Mouse (Mus musculus): Measurements from ENCODE around the gene Cdyl.

The Cdyl gene

DNA sequence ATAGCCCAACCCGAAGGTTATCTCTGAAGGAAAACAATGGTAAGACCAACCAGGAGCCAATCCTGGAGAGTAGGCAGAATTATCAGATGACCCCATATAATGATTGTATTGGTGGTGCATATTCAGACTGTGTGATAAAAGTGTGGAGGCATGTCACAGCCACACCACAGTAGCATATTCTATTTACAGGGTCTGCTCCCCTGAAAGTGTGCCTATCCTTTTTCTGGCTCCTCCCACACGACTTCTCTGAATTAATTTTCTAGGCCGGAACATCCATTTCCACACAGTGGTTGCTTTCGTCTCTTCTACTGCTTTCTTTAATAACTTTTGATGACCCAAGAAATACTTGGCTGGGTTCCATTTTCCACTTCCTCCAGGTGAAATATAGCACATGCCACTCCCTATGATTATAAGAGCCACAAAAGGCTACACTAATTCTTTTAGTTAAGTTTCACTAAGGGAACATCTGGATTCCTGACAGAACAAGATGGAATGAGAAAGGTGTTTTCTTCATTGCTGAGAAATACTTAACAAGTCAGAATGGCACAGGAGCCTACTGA is 10.4 kb downstream of the Cdyl start:
- Histone ChIP-seq H3K27me3 (ENCODE audit: control insufficient read depth, insufficient read depth, low read length, poor library complexity, severe bottlenecking) (no peaks in the 10 kb centered on the region), H3K36me3 (ENCODE audit: control insufficient read depth, insufficient read depth, low read length, poor library complexity, severe bottlenecking) (no peaks in the 10 kb centered on the region)
- no peak for DNase-seq (ENCODE audit: low read depth, low spot score)

DNA sequence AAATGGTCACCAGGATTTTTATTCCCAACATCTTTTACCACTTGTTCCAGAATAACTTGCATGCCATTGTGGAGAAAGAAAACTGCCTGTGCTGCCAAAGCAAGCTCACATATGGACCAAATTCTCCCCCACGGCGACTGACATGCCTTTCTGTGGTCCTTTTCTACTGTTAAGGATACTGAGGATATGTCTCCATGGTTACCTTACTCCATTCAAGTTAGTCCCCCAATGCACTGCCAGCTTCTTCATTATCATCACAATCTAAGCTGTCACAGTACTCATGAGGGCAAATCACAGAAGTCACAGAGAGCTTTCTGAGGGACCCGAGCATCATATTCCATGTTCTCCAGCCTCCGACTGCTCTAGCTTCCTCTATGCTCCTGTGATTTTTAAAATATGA is 11.2 kb downstream of the Cdyl start:
- no peak for DNase-seq (ENCODE audit: low read depth, low spot score)

DNA sequence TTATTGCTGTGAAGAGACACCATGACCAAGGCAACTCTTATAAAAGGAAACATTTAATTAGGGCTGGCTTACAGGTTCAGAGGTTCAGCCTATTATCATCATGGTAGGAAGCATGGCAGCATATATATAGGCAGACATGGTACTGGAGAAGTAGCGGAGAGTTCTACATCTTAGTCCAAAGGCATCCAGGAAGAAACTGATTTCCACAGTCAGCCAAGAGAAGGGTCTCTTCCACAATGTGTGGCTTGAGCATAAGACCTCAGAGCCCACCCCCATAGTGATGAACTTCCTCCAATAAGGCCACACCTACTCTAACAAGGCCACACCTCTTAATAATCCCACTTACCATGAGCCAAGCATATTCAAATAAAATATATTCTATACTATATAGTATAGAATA is 17.3 kb downstream of the Cdyl start:
- DNase-seq (ENCODE audit: low read depth, low spot score): no peak
- no peaks in the 10 kb centered on the region for H3K36me3 ChIP-seq (ENCODE audit: control insufficient read depth, insufficient read depth, low read length, poor library complexity, severe bottlenecking)
- no peaks in the 10 kb centered on the region for H3K27me3 ChIP-seq (ENCODE audit: control insufficient read depth, insufficient read depth, low read length, poor library complexity, severe bottlenecking)

More for the DNA sequence above, 11.2 kb downstream of the Cdyl start:
- H3K27me3 ChIP-seq (ENCODE audit: control insufficient read depth, insufficient read depth, low read length, poor library complexity, severe bottlenecking): no peaks in the 10 kb centered on the region
- H3K36me3 ChIP-seq (ENCODE audit: control insufficient read depth, insufficient read depth, low read length, poor library complexity, severe bottlenecking): no peaks in the 10 kb centered on the region

DNA sequence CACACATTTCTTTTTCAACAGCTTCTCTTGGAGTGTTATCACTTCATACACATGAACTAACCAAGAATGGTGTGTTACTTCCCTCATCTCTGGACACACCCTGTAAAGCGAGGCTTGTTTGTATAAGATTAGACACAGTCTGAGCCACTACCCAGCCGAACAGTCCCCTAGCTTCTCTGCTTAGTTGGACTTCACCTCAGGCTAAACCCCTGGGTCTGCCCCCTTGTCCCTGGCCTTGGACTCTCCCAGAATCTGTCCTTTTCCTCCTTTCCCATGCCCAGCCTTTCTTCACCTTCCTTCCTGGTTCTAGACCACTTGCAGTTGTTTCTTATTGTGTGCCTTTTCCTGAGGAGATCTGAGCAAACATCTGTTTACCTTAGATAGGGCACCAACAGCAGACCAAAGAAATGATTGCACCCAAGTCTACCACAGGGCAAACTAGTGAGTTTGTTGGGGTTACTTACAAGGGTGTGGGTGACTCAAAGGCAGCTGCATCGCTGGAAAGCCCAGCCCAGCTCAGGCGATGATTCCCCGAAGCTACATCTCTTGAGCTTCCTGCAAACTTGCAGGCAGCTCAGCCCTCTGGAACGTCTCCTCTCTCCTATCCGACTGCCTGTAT is 17.9 kb downstream of the Cdyl start:
- DNase-seq (ENCODE audit: low read depth, low spot score): no peak
- no peaks in the 10 kb centered on the region for H3K36me3 ChIP-seq (ENCODE audit: control insufficient read depth, insufficient read depth, low read length, poor library complexity, severe bottlenecking)

GRCm38 (mm10) chr13:35678691-35679090 is 19.1 kb downstream of the Cdyl start:
- no peak for DNase-seq (ENCODE audit: low read depth, low spot score)

More for the DNA sequence above, 17.9 kb downstream of the Cdyl start:
- H3K27me3 ChIP-seq (ENCODE audit: control insufficient read depth, insufficient read depth, low read length, poor library complexity, severe bottlenecking): no peaks in the 10 kb centered on the region

GRCm38 (mm10) chr13:35681361-35681760 is 21.7 kb downstream of the Cdyl start:
- no peaks in the 10 kb centered on the region for H3K27me3 ChIP-seq (ENCODE audit: control insufficient read depth, insufficient read depth, low read length, poor library complexity, severe bottlenecking)
- no peaks in the 10 kb centered on the region for H3K36me3 ChIP-seq (ENCODE audit: control insufficient read depth, insufficient read depth, low read length, poor library complexity, severe bottlenecking)
- DNase-seq (ENCODE audit: low read depth, low spot score): no peak

More at GRCm38 (mm10) chr13:35678691-35679090, 19.1 kb downstream of the Cdyl start:
- Histone ChIP-seq H3K27me3 (ENCODE audit: control insufficient read depth, insufficient read depth, low read length, poor library complexity, severe bottlenecking) (no peaks in the 10 kb centered on the region), H3K36me3 (ENCODE audit: control insufficient read depth, insufficient read depth, low read length, poor library complexity, severe bottlenecking) (no peaks in the 10 kb centered on the region)

DNA sequence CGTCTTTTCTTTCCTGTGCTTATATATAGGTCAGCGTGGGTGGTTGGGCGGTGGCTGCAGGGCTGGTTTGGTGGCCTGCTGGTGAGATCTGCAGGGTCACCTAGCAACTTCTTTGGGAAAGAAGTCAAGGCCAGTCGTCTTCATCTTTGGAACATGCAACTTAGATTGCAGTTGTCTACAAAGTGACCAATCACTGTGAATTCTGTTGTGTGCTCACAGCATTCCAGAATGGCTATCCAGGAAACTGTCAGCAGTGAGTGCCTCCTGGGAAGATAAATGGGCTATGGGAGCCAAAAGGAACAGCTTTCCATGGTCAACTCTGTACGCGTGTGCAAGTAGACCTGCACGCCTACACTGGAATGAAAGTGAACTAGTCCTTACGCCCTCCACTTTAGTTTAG is 26.6 kb downstream of the Cdyl start:
- H3K36me3 ChIP-seq (ENCODE audit: control insufficient read depth, insufficient read depth, low read length, poor library complexity, severe bottlenecking): no peaks in the 10 kb centered on the region
- DNase-seq (ENCODE audit: low read depth, low spot score): no peak
- no peaks in the 10 kb centered on the region for H3K27me3 ChIP-seq (ENCODE audit: control insufficient read depth, insufficient read depth, low read length, poor library complexity, severe bottlenecking)

DNA sequence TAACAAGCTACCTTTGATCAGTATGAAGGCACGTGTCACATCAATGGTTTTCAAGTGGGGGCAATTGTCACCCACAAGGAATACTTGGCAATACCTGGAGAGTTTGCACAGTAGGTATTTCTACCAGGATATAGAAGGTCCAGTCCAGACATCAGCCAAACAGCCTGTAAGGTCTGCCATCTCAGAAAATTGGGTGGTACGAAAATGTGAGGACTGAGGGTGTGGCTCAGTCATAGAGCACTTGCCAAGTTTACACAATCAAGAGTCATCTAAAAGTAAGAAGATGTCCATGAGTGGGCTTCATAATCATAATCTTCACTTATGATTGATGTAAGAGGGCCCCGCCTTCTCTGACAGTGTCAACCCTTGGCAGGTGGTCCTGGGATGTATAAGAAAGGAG is 29.9 kb downstream of the Cdyl start:
- Histone ChIP-seq H3K27me3 (ENCODE audit: control insufficient read depth, insufficient read depth, low read length, poor library complexity, severe bottlenecking) (no peaks in the 10 kb centered on the region), H3K36me3 (ENCODE audit: control insufficient read depth, insufficient read depth, low read length, poor library complexity, severe bottlenecking) (no peaks in the 10 kb centered on the region)
- DNase-seq (ENCODE audit: low read depth, low spot score): no peak

GRCm38 (mm10) chr13:35717658-35718057 is 58.0 kb downstream of the Cdyl start:
- H3K27me3 ChIP-seq (ENCODE audit: control insufficient read depth, insufficient read depth, low read length, poor library complexity, severe bottlenecking): no peaks in the 10 kb centered on the region
- no peaks in the 10 kb centered on the region for H3K36me3 ChIP-seq (ENCODE audit: control insufficient read depth, insufficient read depth, low read length, poor library complexity, severe bottlenecking)
- no peak for DNase-seq (ENCODE audit: low read depth, low spot score)

DNA sequence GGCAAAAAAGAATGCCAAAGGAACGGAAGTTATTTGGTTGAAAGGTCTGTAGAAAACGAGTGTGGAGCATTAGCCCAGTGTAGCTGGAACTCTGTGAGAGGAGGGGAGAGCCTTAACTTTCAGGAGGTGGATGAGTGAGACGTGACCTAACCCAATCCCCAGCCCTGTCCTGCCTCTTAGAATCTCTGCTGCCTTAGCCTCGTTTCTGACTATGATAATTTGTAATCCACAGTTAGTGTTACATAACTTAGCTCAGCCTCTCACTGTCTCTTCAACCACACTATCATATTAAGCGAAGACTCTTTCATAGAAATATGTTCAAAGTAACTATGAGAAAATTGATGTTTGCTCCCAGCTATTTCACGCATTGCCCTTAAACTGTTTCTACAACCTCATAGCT is 59.9 kb downstream of the Cdyl start:
- Histone ChIP-seq H3K27me3 (ENCODE audit: control insufficient read depth, insufficient read depth, low read length, poor library complexity, severe bottlenecking) (no peaks in the 10 kb centered on the region), H3K36me3 (ENCODE audit: control insufficient read depth, insufficient read depth, low read length, poor library complexity, severe bottlenecking) (no peaks in the 10 kb centered on the region)
- DNase-seq (ENCODE audit: low read depth, low spot score): no peak

DNA sequence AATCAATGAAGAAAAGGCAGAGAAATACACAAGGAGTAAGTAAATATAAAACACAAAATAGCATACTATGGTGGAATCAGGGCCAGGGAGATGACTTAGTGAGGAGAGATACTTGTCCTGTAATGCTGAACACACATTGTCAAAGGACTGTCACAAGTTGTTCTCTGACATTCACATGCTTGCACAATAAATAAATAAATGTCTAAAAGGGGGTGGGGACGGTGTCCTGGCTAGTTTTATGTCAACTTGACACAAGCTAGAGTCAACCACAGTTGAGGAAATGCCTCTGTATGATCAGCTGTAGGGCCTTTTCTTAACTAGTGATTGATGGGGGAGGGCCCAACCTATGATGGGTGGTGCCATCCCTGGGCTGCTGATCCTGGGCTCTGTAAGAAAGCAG is 63.4 kb downstream of the Cdyl start:
- DNase-seq (ENCODE audit: low read depth, low spot score): no peak
- Histone ChIP-seq H3K36me3 (ENCODE audit: control insufficient read depth, insufficient read depth, low read length, poor library complexity, severe bottlenecking) (no peaks in the 10 kb centered on the region), H3K27me3 (ENCODE audit: control insufficient read depth, insufficient read depth, low read length, poor library complexity, severe bottlenecking) (no peaks in the 10 kb centered on the region)

GRCm38 (mm10) chr13:35726025-35726424 is 66.4 kb downstream of the Cdyl start:
- H3K27me3 ChIP-seq (ENCODE audit: control insufficient read depth, insufficient read depth, low read length, poor library complexity, severe bottlenecking): no peaks in the 10 kb centered on the region
- no peaks in the 10 kb centered on the region for H3K36me3 ChIP-seq (ENCODE audit: control insufficient read depth, insufficient read depth, low read length, poor library complexity, severe bottlenecking)
- no peak for DNase-seq (ENCODE audit: low read depth, low spot score)

DNA sequence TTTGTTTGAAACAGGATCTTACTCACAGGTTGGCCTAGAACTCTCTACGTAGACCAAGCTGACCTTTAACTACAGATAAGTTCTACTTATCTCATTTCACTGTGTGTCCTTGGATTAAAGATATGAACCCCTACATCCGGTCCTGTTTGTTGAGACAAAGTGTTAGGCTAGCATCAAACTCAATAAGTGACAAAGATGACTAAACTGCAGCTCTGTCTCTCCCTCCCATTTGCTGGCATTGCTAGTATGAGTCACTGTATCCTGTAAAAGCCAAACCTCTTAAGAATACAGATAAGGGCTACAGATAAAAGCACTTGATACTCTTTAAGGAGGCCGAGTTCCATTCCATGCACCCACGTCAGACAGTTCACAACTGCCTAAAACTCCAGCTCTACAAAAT is 72.5 kb downstream of the Cdyl start:
- Histone ChIP-seq H3K36me3 (ENCODE audit: control insufficient read depth, insufficient read depth, low read length, poor library complexity, severe bottlenecking) (no peaks in the 10 kb centered on the region), H3K27me3 (ENCODE audit: control insufficient read depth, insufficient read depth, low read length, poor library complexity, severe bottlenecking) (no peaks in the 10 kb centered on the region)
- DNase-seq (ENCODE audit: low read depth, low spot score): no peak

GRCm38 (mm10) chr13:35732891-35733596 is 73.4 kb downstream of the Cdyl start:
- Histone ChIP-seq H3K36me3 (ENCODE audit: control insufficient read depth, insufficient read depth, low read length, poor library complexity, severe bottlenecking) (no peaks in the 10 kb centered on the region), H3K27me3 (ENCODE audit: control insufficient read depth, insufficient read depth, low read length, poor library complexity, severe bottlenecking) (no peaks in the 10 kb centered on the region)
- no peak for DNase-seq (ENCODE audit: low read depth, low spot score)

DNA sequence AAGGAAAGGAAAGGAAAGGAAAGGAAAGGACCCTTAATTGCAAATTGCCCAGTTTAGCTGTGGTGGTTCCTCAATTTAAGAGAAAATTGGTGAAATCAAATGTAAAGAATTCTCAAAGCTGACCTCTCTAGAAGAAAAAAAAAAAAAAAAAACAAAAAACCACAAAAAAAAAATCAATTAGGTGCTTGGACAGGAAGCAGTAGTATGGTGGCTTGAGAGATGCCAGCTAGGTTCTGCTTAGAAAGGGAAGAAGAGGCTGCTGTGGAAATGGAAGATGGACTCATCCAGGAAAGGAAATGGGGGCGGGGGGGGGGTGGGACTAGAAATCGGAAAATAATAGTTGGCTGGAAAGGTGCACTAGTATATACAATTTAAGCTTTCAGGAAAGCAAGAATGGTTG is 77.9 kb downstream of the Cdyl start:
- no peak for DNase-seq (ENCODE audit: low read depth, low spot score)
- no peaks in the 10 kb centered on the region for H3K27me3 ChIP-seq (ENCODE audit: control insufficient read depth, insufficient read depth, low read length, poor library complexity, severe bottlenecking)
- no peaks in the 10 kb centered on the region for H3K36me3 ChIP-seq (ENCODE audit: control insufficient read depth, insufficient read depth, low read length, poor library complexity, severe bottlenecking)

Measured in splenic B cell, adult 2 months (primary cell).